Mouse (Mus musculus): ENCODE results near the gene Nkx1-2.

The Nkx1-2 gene

DNA sequence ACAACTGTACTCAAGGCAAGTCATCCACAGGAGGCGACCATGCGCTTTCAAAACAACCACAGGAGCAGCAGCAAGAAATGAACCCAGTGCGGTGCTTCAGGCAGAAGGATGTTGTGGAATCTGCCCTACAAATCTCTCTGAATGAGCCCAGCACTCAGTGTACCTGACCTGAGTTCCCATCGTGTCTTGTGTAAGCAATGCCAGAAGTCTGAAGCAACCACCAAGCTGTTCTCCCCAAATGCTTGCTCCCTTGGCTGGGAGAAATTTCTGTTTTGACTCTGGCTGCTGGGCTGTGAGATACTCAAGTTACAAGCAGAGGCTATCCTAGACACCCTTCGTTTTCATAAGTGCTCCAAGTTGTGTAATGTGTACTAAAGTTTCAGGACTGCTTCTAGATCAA, 6.3 kb upstream of the Nkx1-2 start:
- no peak for DNase-seq (ENCODE audit: low read depth, low spot score)

DNA sequence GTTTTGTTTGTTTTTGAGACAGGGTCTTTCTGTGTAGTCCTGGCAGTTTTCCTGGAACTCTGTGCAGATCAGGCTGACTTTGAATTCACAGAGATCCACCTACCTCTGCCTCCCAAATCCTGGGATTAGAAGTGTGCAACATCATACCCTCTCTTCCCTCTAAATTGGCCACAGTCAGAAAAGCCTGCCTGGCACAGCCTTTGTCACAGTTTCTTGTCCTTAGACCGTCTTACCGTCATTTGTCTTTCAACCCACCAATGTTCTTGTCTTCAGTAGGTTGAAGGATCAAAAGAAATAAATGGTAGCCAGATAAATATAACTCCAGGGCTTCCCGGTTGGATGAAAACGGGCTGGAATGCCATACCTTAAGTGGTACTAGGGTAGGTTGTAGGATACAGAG, 5.3 kb upstream of the Nkx1-2 start:
- no peak for DNase-seq (ENCODE audit: low read depth, low spot score)

DNA sequence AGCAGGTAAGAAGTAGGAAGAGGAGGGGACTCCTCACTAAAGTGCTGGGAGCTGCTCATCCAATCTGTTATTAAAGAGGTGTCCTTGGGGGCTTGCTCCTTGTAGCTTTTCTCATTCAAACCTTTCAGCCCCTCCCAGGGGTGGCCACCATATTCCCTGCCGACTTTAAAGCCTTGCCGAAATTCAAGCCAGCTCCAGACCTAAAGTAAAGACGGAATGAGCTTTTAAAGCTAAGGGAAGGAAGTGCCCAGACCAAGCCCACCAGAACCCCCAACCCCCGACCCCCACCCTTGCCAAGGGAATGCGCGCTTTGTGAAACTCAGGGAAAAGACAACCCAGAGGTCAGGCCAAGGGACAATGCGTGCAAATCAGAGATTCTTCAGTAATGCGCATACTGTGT, 1.5 kb upstream of the Nkx1-2 start:
- peak; percentile 60 for DNase-seq (ENCODE audit: low read depth, low spot score)

DNA sequence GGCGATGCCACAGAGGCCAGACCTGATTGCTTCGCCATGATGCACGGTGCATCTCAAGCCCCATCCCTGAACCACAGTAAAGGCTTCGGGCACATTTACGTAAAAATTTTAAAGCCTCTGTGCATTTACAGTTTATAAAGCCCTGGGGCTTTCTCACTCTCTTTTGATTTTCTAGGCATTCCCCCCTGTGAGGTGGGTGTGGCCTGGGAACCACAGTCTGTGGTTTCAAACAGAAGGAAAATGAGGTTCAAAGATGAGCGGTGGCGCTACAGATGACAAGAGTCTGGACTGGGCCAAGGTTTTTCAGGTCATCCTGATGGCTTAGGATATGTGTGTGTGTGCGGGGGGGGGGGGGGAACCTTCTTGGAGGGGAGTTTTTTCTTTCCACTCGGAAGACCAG, 589 bp upstream of the Nkx1-2 start:
- peak; percentile 46 for DNase-seq (ENCODE audit: low read depth, low spot score)

DNA sequence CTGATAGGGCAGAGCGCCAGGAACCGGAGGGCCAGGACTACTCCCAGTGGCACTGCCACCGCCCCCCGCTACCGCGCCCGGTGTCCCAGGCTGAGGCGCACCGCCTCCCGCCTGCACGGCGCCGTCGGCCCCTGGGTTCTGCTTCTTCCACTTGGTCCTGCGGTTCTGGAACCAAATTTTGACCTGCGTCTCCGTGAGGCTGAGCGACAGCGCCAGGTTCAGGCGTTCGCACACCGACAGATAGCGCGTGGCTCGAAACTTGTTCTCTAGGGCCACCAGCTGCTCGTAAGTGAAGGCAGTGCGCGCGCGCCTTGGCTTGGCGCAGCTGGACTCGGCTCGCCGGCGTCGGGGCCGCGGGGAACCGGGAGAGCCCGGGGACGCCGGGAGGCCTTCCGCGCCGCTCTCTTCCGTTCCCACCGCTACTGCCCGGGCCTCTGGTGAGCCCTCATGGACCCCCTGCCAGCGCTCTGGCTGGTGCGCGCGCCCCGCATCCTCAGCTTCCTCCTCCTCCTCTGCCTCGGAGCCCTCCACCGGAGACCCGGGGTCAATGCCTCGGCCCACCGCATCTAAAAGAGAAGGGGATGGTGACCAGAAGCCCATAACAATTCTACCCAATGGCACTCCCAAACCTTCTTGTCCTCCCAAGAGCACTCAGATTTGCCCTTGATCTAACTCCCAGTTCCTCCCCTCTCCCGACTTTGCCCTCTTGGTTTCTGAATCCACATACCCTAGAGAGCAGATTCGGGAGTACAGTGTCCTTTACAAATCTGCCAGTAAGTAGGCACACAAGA, 2.0 kb downstream of the Nkx1-2 start:
- DNase-seq (ENCODE audit: low read depth, low spot score): peak; percentile 66

DNA sequence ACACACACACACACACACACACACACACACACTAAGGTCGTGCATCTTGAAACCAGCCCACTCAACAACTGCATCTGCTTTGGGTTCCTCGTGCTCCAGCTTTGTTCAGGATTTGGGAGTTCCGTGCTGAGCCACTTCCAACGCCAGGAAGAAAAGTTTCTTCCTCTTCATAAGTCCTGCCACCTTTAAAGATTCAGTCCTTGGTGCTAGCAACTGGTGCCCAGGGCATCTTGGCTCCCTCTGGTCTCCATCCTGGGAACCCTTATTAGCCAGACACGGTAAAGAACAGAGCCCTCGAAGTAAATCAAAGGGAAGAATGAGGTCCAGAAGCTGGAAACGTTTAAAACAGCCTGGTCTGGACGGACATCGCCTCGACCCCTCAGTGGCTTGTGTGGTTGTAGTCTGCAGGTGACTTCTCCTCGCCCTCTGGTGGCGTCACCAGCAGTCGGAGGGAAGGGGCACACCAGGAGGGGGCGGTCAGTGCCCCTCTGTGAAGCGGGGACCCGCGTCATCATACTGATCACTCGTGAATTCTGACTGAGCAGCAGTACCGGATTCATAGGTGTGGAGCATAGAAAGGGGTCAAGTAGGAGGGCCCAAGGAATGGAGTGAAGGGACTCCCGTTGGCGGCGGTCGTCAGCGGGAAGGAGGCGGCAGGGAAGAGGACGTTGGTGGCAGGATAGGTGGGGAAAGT, 2.7 kb downstream of the Nkx1-2 start:
- DNase-seq (ENCODE audit: low read depth, low spot score): no peak

- no peak for DNase-seq (ENCODE audit: low read depth, low spot score)
These were observed 3.6 kb downstream of the Nkx1-2 start for GRCm38 (mm10) chr7:132595787-132596186.

- DNase-seq (ENCODE audit: low read depth, low spot score): no peak
These were observed 5.1 kb downstream of the Nkx1-2 start for GRCm38 (mm10) chr7:132594325-132594724.

DNA sequence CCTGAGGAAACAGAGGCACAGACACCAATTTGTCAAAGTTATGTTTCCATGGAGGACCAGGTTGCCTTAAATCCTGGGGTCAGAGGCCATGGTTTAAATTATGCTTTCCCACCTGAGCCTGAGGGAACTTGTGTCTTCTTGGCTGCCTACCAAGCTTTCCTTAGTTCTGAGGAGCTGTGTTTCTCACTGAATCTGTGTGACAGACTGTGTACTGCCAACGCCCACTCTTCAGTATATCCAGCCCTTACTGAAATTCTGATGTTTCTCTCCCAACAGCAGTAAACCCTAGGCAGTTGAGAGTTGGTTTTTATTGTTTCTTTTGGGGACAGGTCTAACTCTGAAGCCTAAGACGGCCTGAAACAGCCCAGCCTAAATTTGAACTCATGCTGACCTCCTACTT, 5.7 kb downstream of the Nkx1-2 start:
- DNase-seq (ENCODE audit: low read depth, low spot score): no peak

GRCm38 (mm10) chr7:132589610-132590009, 9.8 kb downstream of the Nkx1-2 start:
- no peak for DNase-seq (ENCODE audit: low read depth, low spot score)

- DNase-seq (ENCODE audit: low read depth, low spot score): no peak
These were observed 12.3 kb downstream of the Nkx1-2 start for GRCm38 (mm10) chr7:132587167-132587566.

DNA sequence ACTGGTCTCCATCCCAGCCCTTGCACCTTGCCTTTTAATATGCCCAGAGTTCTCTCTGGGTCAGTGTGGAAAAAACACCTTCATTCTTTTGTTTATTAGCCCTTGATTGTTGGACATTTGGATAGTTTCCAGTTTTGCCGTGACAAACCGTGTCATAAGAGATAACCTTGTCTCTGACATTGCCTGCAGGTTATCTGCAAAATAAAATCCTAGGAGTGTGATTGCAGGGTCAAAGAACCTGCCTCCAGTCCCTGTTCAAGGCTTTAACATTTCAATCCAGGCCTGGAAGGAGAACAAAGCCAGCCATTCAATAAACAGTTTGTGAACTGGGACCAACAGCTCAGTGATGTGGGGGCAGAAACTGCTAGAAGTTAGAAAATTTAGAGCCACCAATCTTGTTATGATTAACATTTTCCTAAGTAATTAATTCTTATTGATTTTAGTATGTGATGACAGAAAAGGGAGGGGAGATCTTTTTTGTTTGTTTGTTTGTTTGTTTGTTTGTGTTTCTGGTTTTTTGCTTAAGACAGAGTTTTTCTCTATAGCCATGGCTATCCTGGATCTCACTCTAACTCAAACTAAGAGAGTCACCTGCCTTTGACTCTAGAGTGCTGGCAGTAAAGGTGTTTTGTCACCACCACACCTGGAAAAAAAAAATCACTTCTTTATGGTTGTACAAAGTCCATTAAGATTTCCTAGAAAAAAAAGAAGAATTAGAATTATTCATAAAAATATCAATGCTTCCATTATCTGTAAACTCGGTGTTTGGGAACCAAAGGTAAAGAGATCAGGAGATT, 13.5 kb downstream of the Nkx1-2 start:
- no peak for DNase-seq (ENCODE audit: low read depth, low spot score)

DNA sequence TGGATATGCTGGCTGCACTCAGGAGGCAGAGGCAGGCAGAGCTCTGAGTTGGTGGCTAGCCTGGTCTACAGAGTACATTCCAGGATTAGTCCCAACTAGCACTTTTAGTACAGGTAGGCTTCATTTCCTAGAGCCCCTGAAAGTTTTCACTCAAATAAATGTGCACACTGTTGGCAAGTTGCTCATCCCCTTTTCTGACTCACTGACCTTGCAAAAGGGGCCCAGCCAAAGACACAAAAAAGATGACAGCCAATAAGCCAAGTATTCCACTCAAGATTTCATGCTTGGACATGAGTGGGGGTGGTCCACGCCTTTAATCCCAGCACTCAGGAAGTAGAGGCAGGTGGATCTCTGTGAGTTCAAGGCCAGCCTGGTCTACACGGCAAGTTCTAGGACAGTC, 18.0 kb downstream of the Nkx1-2 start:
- DNase-seq (ENCODE audit: low read depth, low spot score): no peak

DNA sequence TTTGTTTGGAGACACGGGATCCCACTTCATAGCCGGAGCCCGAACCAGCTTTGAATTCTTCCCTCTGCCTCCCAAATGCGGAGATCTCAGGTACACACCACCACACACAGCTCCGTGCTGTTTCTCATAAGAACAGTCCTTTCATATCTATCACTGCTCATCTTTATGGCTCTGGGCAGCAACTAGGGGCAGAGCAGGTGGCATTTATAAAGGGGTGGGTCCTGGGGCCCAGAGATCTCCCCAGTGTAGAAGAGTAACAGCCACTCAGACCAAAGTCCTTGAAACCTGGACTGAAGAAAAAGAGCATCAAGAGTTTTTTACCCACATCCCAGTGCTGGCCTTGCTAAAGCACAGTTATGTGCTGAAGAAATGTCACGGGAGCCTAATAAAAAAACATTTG, 18.9 kb downstream of the Nkx1-2 start:
- no peak for DNase-seq (ENCODE audit: low read depth, low spot score)

DNA sequence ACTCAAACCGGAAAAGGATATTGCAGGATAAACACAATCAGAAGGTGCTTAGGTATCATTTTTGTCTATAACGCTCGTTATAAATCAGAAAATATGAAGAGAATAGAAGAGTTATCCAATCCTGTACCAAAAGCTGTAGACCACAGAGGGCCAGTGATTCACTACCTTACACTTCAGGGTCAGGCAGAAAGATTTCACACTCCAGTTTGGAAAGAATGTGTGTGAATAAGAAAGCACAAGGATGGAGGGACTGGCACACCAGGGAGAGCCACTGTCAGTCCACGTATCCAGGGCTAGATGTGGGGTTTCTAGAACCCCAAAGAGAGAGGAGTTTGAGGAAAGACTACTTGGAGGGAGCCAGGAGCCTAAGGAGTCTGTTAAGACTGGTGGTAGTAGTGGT, 22.5 kb downstream of the Nkx1-2 start:
- no peak for DNase-seq (ENCODE audit: low read depth, low spot score)

DNA sequence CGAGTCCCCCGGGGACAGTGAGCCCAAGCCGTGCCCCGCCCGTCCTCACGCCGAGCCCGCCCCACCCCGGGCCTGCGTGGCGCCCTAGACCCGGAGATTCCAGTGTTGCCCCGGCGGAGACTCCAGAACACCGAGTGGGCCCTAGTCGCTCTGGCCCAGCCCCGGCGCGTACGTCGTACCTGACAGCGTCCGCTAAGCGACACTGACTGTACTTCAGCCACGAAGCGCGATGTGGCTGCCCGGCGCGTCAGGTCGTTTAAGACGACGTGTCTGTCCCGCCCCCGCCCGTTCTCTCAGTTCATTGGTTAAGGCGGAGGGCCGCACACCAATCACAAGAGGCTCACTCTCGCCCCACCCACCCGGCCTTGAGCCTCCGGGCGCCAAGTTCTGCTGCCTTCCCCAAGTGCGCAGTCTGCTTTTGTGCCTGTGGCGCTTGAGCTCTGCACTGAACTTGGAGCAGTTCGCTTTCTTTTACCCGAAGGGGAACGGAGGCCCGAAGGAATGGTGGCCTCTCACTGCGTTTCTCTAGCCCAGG, 23.3 kb downstream of the Nkx1-2 start, which contains the start of gene Oat:
Oat (minus strand) TSS at position 283 of the 535 bp plus-strand sequence.
- DNase-seq (ENCODE audit: low read depth, low spot score): peak; percentile 99

GRCm38 (mm10) chr7:132575623-132576022, 23.8 kb downstream of the Nkx1-2 start:
- DNase-seq (ENCODE audit: low read depth, low spot score): peak; percentile 95

DNA sequence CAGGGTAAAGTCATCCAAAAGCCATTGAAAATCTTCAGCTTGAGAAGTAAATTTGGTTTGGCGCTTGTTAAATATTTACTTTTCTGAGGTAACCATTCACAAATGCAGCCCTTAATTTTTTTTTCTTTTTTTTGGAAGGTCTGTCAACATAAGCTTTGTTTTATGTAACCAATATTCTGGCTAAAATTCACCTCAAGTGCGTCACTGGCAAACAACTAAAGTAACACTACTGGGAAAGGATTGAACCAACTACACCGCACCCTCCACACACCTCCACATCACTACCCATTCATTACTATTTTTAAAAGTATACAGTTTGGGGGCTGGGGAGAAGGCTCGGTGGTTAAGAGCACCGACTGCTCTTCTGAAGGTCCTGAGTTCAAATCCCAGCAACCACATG, 24.8 kb downstream of the Nkx1-2 start:
- DNase-seq (ENCODE audit: low read depth, low spot score): no peak

GRCm38 (mm10) chr7:132573205-132573604, 26.2 kb downstream of the Nkx1-2 start:
- no peak for DNase-seq (ENCODE audit: low read depth, low spot score)

DNA sequence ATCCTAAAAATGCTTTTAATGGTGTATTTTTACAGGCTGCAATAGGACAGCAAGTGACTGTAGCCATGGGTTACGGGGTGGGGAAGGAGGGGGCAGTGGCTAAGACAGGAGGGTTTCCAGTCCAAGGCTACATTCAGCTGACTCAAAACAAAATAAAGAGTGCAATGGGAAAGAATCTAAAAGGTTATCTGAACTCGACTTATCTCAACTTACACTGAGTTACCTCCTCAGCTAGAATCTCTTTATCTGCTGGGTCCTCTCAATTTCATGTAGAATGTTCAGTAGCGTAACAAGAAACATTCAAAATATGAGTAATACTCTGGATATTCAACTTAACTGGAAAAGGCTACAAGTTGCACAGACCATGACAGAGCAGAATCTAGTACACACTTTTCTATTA, 26.7 kb downstream of the Nkx1-2 start:
- DNase-seq (ENCODE audit: low read depth, low spot score): no peak

DNA sequence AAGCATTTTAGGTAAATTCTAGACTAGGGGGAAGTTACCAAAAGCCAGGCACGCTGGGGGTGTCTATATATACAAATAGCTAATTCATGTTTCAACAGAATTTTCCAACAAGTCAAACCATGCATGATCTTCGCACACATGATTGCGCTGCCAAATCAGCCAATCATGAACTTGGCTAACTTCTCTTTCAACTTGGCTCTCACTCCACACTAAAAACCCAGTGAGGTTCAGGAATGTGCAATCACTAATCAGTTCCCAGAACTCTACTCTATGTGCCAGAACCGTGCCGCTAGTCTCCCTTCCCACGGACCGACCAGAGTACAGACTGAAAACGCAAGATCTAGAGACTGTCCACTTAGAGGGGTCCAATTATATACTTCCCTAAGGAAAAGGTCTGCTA, 28.0 kb downstream of the Nkx1-2 start:
- DNase-seq (ENCODE audit: low read depth, low spot score): no peak

DNA sequence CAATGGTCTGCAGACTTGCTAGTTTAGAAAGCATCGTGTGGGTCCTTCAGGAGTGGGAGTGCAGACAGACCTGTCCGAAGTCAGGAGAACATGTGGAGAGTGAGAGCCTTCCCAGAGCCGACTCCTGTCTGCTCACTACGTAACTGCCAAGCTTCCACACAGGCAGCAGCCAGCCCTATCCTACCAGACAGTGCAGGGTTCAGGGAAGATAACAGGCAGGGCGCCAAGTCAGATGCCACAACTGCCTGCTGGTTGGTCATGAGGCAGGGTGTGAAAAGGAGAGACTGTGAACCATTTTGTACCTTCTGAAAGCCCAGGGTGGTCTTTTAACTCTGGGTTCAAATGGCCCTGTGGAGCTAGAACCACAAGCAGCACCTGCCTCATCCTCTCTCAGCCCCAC, 29.4 kb downstream of the Nkx1-2 start:
- no peak for DNase-seq (ENCODE audit: low read depth, low spot score)
